Mouse (Mus musculus): ENCODE results near the gene Txndc8.

Gene Txndc8

DNA sequence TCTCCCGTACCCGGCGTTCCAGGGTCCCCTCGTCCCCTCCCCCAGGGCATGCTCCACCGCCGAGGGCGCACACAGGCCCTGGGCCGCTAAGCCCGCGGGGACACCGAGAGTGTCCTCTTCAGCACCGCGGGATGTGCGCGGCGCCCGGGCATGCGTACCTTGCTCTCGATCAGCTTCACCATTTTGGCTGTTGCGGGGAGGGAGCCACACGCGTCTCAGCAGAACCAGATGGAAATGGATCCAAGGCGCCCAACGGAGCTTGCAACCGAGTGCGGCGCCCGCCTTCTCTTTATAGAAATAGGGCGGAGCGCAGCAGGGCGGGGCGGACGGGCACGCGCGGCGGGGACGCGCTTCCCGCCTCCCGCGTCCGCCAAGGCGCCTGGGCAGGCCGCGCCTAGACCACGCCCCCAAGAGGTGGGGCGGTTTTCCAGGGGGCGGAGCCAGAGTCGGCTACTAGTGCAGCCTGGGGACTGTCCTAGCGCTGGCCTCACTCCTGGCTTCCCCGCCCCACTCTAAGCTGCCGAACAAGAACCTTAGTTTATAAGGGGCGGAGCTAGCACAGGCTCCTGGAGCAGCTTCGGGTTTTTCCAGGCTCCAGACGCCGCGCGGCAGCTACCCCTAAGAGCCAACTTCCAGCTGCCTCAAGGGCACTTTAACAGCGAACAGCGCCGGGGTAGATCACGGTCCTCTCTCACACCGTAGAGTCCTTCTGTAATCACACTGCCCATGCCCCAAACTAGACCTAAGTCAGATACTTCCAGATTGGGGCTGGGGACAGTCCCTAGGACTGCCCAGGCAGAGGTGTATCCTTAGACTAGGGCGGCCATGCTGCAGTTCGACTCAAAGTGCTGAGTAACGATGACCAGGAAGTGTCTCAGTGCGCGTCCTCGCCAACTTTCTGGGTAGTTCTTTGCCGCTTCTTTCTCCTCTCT, 52.6 kb downstream of the Txndc8 start, which contains the start of gene Txn1:
Gene Txn1 (minus strand): TSS at position 383 of the 932 bp plus-strand sequence.
- peak; percentile 98 for DNase-seq

DNA sequence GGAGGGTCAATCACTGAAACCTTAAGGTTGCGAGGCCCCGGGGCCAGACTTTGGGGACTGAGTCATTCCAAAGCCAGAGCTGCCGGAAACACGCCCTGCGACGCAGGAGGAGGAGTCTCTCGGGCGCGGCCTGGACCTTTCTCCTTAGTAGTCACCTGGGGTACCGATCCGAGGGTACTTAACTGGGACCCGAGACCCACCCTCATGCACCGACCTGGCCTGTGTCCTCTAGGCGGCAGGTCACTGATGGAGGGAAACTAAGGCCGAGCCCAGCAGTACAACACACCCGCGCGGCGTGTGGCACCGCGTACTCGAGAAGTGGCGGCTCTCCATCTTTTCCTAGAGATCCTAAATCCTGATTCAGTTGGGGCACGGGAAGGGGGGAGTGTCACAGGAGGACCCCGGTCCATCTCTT, 53.4 kb downstream of the Txndc8 start:
- DNase-seq = peak; percentile 76 to 81

- DNase-seq = peak in 1 of 2 experiments; percentile 15
Observed at GRCm38 (mm10) chr4:57954991-57955390, 53.9 kb downstream of the Txndc8 start.

DNA sequence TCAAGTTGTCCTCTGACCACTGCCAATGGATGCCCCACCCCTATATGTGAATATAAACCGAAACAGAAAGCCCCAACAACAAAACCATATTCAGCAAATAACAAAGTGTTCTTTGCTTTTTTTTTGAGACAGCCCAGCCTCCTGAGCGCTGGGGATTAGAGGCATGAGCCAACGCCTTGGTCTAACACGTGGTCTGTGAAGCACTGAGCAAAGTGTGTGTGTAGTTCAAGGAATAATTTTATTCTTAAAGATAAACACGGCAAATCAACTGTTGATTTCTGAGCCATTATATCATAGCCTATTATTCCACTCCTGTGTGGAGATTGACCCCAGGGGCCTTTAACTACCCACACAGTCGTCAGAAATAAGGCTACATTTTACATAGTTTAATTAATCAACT, 54.3 kb downstream of the Txndc8 start:
- no peak for DNase-seq

DNA sequence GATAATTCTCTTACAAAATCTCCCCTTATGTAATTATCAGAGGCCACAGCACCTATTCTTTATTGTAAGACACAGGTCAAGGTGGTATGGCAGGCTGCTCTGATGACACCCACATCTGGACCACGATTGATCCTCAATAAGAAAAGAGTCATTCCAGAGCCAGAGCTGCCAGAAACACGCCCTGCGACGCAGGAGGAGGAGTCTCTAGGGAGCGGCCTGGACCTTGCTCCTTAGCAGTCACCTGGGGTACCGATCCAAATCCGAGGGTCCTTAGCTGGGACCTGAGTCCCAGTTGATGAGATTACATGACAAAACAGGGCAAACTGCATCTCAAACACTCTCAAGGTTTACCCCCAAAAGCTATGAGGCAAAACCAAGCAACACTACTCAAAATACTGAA, 55.1 kb downstream of the Txndc8 start:
- DNase-seq = peak in 1 of 2 experiments; percentile 65

DNA sequence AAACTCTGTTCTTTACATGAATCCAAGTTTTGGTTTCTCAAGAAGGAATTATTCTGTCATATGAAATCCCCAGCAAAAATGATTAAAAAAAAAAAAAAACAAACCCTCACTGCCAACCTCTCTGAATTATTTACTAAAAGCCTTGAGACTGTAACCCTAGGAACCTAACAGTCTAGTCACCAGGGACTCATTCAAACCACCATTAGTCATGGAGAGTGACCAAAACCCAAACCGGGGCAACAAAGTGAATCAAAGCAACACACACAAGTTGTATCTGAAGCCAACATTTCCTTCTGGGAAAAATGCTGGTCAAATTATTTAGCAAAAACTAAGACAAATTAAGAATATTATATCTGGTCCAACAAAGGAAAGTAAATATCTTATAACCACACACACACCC, 56.0 kb downstream of the Txndc8 start:
- DNase-seq = no peak

DNA sequence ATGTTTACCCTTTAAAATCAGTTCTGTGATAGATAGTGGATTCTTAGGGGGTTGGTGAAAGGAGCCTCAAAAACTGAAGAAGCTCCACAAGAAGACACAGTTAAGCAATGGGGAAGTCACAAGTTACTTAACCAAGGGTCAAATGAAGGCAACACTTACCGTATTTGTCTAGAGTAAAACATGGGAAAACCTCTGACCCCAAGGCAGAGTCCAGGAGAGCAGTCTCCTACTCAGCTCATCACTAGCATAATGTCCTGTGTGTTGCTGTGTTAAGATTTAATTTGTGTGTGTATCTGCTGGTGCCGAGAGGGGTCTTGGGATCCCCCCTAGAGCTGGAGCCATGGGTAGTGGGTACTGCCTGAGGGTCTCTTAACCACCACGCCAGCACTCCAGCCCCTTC, 56.5 kb downstream of the Txndc8 start:
- peak; percentile 53 to 73 for DNase-seq

DNA sequence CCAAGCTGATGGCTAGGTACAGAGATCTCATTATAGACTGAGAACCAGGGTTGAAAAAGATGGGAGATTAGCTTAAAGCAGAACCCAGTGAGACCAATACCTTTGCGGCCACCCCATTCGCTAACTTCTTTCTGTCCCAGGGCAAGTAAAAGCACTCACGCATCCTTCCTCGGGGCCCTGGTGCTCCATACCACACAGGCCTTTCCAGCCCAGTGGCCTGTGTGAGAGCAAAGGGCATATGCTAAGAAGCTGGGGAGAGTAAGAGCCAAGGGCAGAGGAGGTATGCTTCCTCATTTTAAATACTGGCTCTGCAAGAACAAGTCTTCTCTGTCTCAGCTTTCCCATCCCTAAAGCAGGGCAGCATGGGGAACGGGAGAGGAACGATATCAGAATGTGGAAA, 59.1 kb downstream of the Txndc8 start:
- DNase-seq = peak; percentile 69 to 76

DNA sequence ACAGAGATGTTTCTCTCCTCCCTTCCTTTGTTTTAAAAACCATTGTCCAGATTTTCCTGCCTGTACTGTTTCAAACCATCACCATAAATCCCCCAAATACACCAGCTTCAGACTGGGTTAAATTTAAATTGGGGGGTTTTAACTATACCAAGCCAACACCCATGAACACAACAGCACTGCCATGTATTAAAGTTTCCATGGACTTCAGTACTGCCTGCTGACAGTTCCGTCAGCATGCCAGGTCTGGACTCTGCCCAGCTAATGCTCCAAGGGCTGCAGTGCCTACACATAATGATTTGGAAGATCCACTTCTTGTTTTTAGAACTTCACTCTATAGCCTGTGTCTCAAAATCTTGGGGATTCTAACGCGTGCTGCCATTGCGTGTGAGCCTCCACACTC, 61.4 kb downstream of the Txndc8 start:
- peak in 1 of 2 experiments; percentile 26 for DNase-seq

- DNase-seq = no peak
Observed at GRCm38 (mm10) chr4:57947036-57947435, 61.9 kb downstream of the Txndc8 start.

DNA sequence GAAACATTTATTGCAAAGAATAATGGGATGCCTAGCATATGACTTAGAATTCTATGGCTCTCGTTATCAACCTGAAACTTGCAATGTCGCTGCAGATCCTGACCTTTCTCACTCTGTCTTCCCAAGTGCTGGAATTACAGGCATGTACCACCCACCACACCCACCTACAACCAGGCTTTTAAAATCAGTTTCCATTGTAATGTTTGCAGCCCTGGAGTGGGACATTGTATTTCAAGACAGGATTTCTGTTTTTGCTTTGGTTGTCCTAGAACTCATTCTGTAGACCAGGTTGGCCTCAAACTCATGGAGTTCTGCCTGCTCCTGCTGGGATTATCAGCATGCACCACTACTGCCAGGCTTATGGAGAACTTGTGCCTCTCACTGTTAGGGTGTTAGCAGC, 66.0 kb downstream of the Txndc8 start:
- DNase-seq = no peak

DNA sequence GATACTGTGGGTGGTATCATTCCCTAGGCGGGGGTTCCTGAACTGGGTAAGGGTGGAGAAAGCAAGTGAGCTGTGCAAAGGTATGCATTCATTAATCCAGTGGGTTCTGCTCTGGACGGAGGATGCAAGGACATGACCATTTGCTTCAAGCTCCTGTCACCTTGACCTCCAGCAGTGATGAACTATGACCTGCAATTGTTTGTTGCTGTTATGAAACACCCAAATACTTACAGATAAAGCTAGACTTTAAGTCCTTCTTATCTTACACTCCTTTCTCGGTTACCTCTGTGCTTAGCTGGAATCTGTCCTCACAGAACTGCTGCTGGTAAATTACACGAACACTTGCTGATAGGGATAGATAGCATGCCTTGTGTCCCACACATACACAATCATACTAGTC, 68.3 kb downstream of the Txndc8 start:
- DNase-seq = no peak

DNA sequence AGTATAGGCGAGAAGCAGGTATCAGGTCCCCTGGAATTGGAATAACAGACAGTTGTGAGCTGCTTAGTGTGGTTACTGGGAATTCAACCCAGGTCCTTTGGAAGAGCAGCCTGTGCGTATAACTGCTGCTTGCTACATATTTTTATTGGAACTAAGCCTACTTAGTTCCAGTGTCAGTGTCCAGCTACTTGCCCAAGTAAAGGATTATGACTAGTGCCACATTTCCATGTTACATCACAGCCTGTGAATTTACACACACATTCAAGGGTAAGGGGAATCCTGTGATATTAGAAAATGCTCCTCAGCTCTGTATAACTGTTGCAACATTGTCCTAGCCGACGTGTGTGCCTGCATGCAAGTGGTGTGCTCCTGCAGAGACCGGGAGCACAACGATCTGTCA, 71.6 kb downstream of the Txndc8 start:
- no peak for DNase-seq

GRCm38 (mm10) chr4:57934181-57934580, 74.7 kb downstream of the Txndc8 start:
- DNase-seq = no peak

All from kidney, adult 8-10 months (tissue).